Mouse (Mus musculus) liver, embryonic 18 days (tissue): ENCODE measurements around the gene Tmem39b. TPM values are rescaled to one million over a fixed set of nuclear protein-coding genes. Genes with fewer than 3 reads are reported as not detected.

Experiments
- polyA plus RNA-seq: library from polyadenylated mRNA; depleted of rRNA; stranded (reverse); fragments of >200 nt; gene quantifications from 2 replicates; pipeline ENCODE4 v1.2.3, GENCODE M21; 2012; rRNA removed

Gene Tmem39b
- 7.4 and 7.7 TPM in 2 replicates for polyA plus RNA-seq

GRCm38 (mm10) chr4:129696158-129696985, at the start of gene Tmem39b:
Gene Tmem39b, minus strand, starts transcription at chr4:129696838.

DNA sequence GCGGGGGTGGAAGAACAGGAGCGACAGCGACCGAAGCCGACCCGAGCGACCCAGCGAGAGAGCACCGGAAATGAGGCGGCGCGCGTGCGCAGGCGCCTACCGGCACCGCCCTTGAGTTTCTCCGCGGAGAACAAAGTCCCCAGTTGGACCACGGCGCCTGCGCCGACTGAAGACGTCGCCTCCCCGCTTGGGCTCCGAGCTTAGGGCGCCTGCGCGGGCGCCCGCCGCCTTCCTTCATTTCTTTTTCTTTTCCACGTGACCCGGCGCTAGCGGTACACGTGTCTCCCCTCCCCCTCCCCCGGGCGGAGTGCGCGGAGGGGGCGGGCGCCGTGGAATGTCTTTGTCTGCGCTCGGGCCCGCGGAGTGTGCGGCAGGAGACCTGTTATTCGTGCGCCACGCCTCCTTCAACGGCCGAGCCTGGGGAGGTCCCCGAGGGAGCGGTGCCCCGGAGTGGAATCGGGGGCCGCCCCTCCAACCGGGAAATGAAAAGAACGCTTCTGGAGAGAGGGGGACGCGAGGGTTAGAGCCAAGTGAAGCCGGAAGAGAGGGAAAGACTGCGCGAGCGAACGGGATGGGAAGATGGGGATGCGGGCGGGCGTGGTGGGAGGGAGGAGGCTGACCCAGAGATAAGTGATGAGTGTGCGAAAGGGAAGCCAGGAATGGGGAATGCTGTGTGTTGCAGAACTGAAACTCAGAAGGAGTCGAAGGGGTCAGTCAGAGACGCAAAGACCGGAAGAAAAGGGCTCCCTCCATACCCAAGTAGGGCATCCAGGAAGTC, 45.8 kb upstream of the Tmem39b start, which contains the start of gene Khdrbs1:
Gene Khdrbs1 (minus strand): TSS at position 72 of the 778 bp plus-strand sequence.

DNA sequence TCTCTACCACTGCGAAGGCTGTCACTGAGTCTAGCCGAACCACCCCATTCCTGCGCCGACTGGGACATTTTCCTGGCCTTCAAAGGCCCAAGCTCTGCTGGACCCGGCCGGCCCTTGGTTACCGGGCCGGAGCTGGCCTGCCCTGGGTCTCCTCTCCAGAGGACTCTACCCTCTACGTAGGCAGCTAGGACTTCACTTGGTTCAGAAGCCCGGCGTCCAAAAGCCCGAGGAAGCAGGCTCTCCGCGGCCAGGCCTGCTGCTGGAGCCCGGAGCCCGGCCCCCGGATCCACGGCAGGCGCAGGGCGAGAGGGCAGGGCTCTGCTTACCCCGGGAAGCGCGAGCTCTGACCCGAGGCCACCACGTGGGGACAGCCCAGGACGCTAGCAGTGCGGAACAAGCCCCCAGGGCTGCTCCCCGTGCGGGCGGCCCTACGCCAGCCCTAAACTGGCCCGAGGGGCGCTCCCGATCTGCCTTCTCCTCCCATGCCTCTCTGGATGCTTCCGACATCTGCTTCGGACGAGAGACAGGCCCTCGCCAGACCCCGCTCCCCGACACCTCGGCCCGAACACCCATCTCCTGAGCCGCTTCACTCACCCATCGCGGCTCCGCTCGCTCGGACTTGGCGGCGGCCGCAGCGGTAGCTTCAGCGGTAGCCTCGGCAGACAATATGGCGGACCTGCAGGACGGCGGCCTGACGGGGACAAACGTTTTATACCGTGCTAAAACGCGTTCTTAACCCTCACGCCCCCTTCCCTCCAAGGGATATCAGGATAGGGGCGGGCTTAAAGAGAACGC, 24.4 kb downstream of the Tmem39b start, which contains the start of gene Kpna6:
Gene Kpna6 (minus strand): TSS at position 685 of the 795 bp plus-strand sequence.

DNA sequence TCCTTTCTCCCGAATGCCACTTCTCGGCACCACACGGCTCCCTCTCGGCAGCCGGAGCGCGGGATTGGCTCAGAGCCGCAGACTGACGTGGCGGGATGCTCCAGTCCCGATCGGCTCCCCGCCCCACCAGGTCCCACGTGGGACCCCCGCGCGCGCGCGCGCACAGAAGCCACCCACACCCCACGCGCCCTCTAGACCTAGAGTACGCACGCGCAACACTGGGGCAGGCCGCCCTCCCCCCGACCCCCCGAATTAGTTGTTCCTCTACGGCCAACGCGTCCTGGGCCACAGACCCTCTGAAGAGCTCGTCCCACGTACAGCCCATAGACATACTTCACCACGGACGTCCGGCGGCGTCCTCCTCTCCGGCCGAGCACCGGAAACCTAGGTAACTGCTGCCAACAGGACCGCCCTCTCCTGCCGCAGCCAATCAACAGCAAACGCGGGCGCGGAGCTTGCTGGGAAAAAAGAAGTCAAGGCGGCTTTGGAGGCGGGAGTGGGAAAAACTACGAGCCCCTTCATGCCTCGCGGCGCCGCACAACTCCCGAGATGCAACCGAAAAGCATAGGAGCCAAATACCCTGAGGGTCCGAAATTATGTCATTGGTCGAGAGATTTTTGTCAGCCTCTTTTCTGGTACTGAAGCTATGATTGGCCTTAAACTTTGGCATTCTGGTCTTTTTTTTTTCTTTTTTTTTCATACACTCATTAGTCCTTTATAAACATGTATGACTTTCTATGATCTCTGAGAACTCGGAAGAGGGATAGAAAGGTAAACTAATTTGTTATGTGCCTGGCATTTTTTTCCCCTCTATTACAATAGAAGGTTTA, 55.8 kb downstream of the Tmem39b start, which contains the start of gene Txlna:
Gene Txlna (minus strand): TSS at position 428 of the 830 bp plus-strand sequence.

Other genes starting within 250 kb of the Tmem39b start
- 28.2 and 28.8 TPM in 2 replicates for gene Bsdc1, start 235.3 kb downstream of the Tmem39b start, polyA plus RNA-seq
- not detected in 2 replicates for gene Tssk3, start 205.8 kb downstream of the Tmem39b start, polyA plus RNA-seq
- gene Fam229a, start 205.6 kb downstream of the Tmem39b start, polyA plus RNA-seq = 0.38 and 0.53 TPM in 2 replicates
- gene Marcksl1, start 183.3 kb downstream of the Tmem39b start, polyA plus RNA-seq = 36.7 and 37.6 TPM in 2 replicates
- 54.0 and 56.1 TPM in 2 replicates for gene Hdac1, start 154.1 kb downstream of the Tmem39b start, polyA plus RNA-seq
- 3.4 and 3.7 TPM in 2 replicates for gene Lck, start 123.2 kb downstream of the Tmem39b start, polyA plus RNA-seq
- 14.7 and 17.7 TPM in 2 replicates for gene Fam167b, start 118.3 kb downstream of the Tmem39b start, polyA plus RNA-seq
- 168 and 178 TPM in 2 replicates for gene Eif3i, start 96.2 kb downstream of the Tmem39b start, polyA plus RNA-seq
- 61.2 and 61.3 TPM in 2 replicates for gene Tmem234, start 96.2 kb downstream of the Tmem39b start, polyA plus RNA-seq
- 0.60 and 0.62 TPM in 2 replicates for gene Dcdc2b, start 82.6 kb downstream of the Tmem39b start, polyA plus RNA-seq
- 5.4 and 6.6 TPM in 2 replicates for gene Iqcc, start 77.7 kb downstream of the Tmem39b start, polyA plus RNA-seq
- 13.5 and 15.0 TPM in 2 replicates for gene Ccdc28b, start 72.9 kb downstream of the Tmem39b start, polyA plus RNA-seq
- gene Txlna, start 55.8 kb downstream of the Tmem39b start, polyA plus RNA-seq = 12.8 and 13.9 TPM in 2 replicates
- 8.6 and 9.1 TPM in 2 replicates for gene Kpna6, start 24.1 kb downstream of the Tmem39b start, polyA plus RNA-seq
- gene Khdrbs1, start 45.5 kb upstream of the Tmem39b start, polyA plus RNA-seq = 8.8 and 9.2 TPM in 2 replicates
- gene Ptp4a2, start 114.4 kb upstream of the Tmem39b start, polyA plus RNA-seq = 36.1 and 40.3 TPM in 2 replicates
- 0.01 TPM in 2 replicates for gene Spocd1, start 232.4 kb upstream of the Tmem39b start, polyA plus RNA-seq